Mouse (Mus musculus) neural tube, embryonic 14.5 days (tissue): ENCODE results near the gene Lfng. TPM values are rescaled to one million over a fixed set of nuclear protein-coding genes. Genes with fewer than 3 reads are reported as not detected.

Source experiments
- ATAC-seq: fragments of 200-750 bp; cut with Nextera tagmentation; 2 replicates; pipeline ENCODE4 v1.8.0; 2017; ENCODE audit warnings: low read depth, mild to moderate bottlenecking, moderate TSS enrichment, moderate library complexity
- H3K27ac ChIP-seq: fragments of 300-500 bp; sonication (generic); 2 replicates; pipeline ENCODE4 v1.5.1; 2014; ENCODE audit warnings: low read depth, mild to moderate bottlenecking, control low read depth, low read length, moderate library complexity, mixed read lengths
- H3K27me3 ChIP-seq: fragments of 300-500 bp; sonication (generic); 2 replicates; pipeline ENCODE4 v1.6.1; 2014; ENCODE audit warnings: low read length; ENCODE audit not compliant: control insufficient read depth, insufficient read depth
- H3K36me3 ChIP-seq: fragments of 300-500 bp; sonication (generic); 2 replicates; pipeline ENCODE4 v1.6.1; 2014; ENCODE audit warnings: low read length, mixed read lengths; ENCODE audit not compliant: control insufficient read depth, insufficient read depth
- H3K4me1 ChIP-seq: fragments of 300-500 bp; sonication (generic); 2 replicates; pipeline ENCODE4 v1.6.1; 2014; ENCODE audit warnings: low read length; ENCODE audit not compliant: control insufficient read depth, insufficient read depth
- H3K4me2 ChIP-seq: fragments of 300-500 bp; sonication (generic); 2 replicates; pipeline ENCODE4 v1.6.1; 2014; ENCODE audit warnings: mild to moderate bottlenecking, low read depth, low read length, control low read depth
- H3K4me3 ChIP-seq: fragments of 300-500 bp; sonication (generic); 2 replicates; pipeline ENCODE4 v1.5.1; 2014; ENCODE audit warnings: low read depth, low read length, control low read depth, mixed read lengths
- H3K9ac ChIP-seq: fragments of 300-500 bp; sonication (generic); replicated peaks from 2 replicates; pipeline ENCODE4 v1.6.1; 2014; ENCODE audit warnings: low read depth, mild to moderate bottlenecking, control low read depth, low read length, mixed read lengths
- H3K9me3 ChIP-seq: fragments of 300-500 bp; sonication (generic); 2 replicates; pipeline ENCODE4 v1.6.1; 2016; ENCODE audit warnings: low read length; ENCODE audit not compliant: control insufficient read depth
- WGBS: fragments of 180-500 bp; shearing (Covaris S2); extraction: QIAGEN DNeasy Blood & Tissue Kit; methylation state at CpG from one replicate; pipeline ENCODE4 v1.1.7; 2014; 5-methylcytosine and 5-hydroxymethylcytosine counted together
- polyA plus RNA-seq: library from polyadenylated mRNA; unstranded; fragments of >200 nt; fragmentation: Nextera tagmentation; extraction: Ambion mirVana; gene quantifications from 2 replicates; pipeline ENCODE4 v1.2.1, GENCODE M21; 2014

Gene Lfng
- polyA plus RNA-seq, 1 experiment from 2014 or later: 18.2 TPM

- 21% methylated on average over 7 of the region's 8 CpGs for WGBS
- peaks cover 21% of the 10 kb centered on the region; the same call in 1 of the 2 replicates for H3K4me1 ChIP-seq
- no peaks in the 10 kb centered on the region for H3K9me3 ChIP-seq
- H3K27me3 ChIP-seq: no peaks in the 10 kb centered on the region
- no peaks in the 10 kb centered on the region for H3K36me3 ChIP-seq
- H3K4me2 ChIP-seq: no peak overlapping the region
- H3K27ac ChIP-seq: no peak overlapping the region
- no peak overlapping the region for H3K9ac ChIP-seq
- no peak overlapping the region for H3K4me3 ChIP-seq
- 0 out of 2 replicates have a peak, but pooled peaks have one; percentile 9 for ATAC-seq
Measured at GRCm38 (mm10) chr5:140582995-140583731, 24.0 kb upstream of the Lfng start.

DNA sequence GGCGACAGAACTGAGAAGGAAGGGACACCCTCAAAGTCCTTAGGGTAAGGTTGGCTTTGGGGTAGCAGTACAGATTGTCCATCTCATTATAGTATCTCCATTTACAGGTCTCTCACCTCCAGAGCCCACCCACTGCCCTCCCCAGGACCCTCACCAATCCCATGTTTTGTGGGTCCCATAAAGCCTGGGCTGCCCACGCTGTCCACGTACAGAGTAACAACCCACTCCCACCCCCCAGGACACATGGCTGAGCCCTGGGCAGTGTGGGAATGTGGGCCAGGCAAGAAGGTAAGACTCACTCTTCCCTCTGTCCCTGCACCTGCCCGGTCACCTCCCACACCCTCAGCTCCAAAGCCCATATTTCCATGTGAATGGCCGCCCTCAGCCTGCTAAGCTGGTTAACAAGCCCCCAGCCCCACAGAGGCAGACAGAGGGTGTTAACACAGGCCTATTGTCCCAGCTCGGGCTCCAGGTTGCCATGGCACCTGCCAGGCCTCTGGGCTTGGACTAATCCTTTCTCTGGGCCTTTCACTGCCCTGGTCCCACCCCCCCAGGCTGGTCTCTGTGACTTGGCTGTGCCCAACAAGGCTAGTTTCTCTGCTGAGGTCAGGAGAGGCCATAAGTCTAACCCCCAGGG lies 23.3 kb upstream of the Lfng start:
- Histone ChIP-seq H3K9ac (no peak overlapping the region), H3K4me2 (no peak overlapping the region), H3K27me3 (no peaks in the 10 kb centered on the region), H3K36me3 (no peaks in the 10 kb centered on the region), H3K27ac (peak overlapping the region; percentile 44), H3K4me3 (no peak overlapping the region), H3K9me3 (no peaks in the 10 kb centered on the region), H3K4me1 (peaks cover 21% of the 10 kb centered on the region; the same call in 1 of the 2 replicates)
- 9% methylated on average over 6 of the region's 6 CpGs for WGBS
- peak; percentile 79; the same call in 1 of the 2 replicates for ATAC-seq

GRCm38 (mm10) chr5:140589082-140589774 lies 17.9 kb upstream of the Lfng start:
- H3K4me1 ChIP-seq: no peaks in the 10 kb centered on the region; the same call in 1 of the 2 replicates
- no peak overlapping the region for H3K9ac ChIP-seq
- no peaks in the 10 kb centered on the region for H3K27me3 ChIP-seq
- H3K9me3 ChIP-seq: no peaks in the 10 kb centered on the region
- H3K27ac ChIP-seq: no peak overlapping the region
- 90% methylated on average over 16 of the region's 16 CpGs for WGBS
- no peak for ATAC-seq
- no peaks in the 10 kb centered on the region for H3K36me3 ChIP-seq
- no peak overlapping the region for H3K4me2 ChIP-seq
- H3K4me3 ChIP-seq: no peak overlapping the region

- no peaks in the 10 kb centered on the region for H3K27me3 ChIP-seq
- no peak overlapping the region for H3K4me2 ChIP-seq
- ATAC-seq: no peak
- no peak overlapping the region for H3K9ac ChIP-seq
- no peaks in the 10 kb centered on the region for H3K9me3 ChIP-seq
- no peaks in the 10 kb centered on the region for H3K4me1 ChIP-seq
- H3K27ac ChIP-seq: no peak overlapping the region
- no peaks in the 10 kb centered on the region for H3K36me3 ChIP-seq
- WGBS: 69% methylated on average over 5 of the region's 5 CpGs
- H3K4me3 ChIP-seq: no peak overlapping the region
Measured at GRCm38 (mm10) chr5:140594846-140595245, 12.3 kb upstream of the Lfng start.

DNA sequence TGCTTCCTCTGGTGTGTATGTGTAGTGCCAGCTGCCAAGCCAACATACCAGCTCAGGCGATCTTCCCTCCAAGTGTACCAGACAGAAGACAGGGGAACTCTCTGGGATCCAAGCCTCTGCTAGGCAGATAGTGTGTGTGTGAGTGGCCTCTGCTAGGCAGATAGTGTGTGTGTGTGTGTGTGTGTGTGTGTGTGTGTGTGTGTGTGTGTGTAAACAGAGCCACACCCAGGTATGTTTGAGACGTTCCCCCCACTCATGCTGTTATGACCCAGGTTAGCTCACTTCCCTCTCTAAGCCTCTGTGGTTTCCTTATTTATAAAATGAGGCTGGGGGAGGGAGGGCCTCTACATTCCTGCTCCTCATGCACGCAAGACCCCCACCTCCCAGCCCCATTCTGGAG lies 10.7 kb upstream of the Lfng start:
- no peaks in the 10 kb centered on the region for H3K9me3 ChIP-seq
- no peaks in the 10 kb centered on the region for H3K4me1 ChIP-seq
- WGBS: 88% methylated on average over 3 of the region's 3 CpGs
- H3K9ac ChIP-seq: no peak overlapping the region
- no peak for ATAC-seq
- H3K36me3 ChIP-seq: no peaks in the 10 kb centered on the region
- no peak overlapping the region for H3K4me3 ChIP-seq
- no peak overlapping the region for H3K27ac ChIP-seq
- no peaks in the 10 kb centered on the region for H3K27me3 ChIP-seq
- no peak overlapping the region for H3K4me2 ChIP-seq

DNA sequence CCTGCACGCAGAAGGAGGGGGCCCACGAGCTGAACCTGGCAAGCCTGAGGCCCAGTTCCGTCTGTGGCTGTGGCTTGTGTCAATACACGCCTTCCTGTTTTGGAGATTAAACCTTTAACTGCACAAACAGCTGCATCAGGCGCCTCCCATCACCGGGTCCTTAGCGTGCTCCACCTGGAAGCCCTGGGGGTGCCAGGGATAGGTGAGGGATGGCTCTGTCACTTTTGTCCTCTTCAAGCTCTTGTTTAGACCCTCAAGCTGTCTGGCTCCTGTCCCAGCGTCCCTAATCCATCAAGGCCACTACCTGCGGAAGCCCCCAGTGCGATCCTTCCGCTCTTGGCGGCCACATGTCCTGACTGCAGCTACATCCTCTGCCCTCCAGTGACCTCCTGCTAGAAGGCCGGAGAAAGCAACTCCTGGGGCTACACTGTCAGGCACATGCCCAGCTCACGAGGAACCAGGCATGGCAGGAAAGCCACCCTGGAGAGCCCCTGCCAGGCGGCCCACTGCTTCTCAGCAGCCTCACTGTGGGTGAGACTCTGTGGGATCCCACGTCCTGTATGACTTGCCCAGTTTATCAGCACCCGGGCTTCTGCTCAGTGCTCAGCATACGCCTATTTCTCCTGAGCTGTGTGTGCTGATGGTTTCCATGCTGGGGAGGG lies 10.1 kb upstream of the Lfng start:
- Histone ChIP-seq H3K9me3 (no peaks in the 10 kb centered on the region), H3K4me2 (no peak overlapping the region), H3K4me3 (no peak overlapping the region), H3K36me3 (no peaks in the 10 kb centered on the region), H3K27me3 (no peaks in the 10 kb centered on the region), H3K9ac (no peak overlapping the region), H3K27ac (no peak overlapping the region), H3K4me1 (no peaks in the 10 kb centered on the region)
- no peak for ATAC-seq
- 77% methylated on average over 18 of the region's 18 CpGs for WGBS

- H3K4me3 ChIP-seq: no peak overlapping the region
- no peak overlapping the region for H3K4me2 ChIP-seq
- H3K9me3 ChIP-seq: no peaks in the 10 kb centered on the region
- no peak overlapping the region for H3K9ac ChIP-seq
- no peaks in the 10 kb centered on the region for H3K4me1 ChIP-seq
- no peaks in the 10 kb centered on the region for H3K36me3 ChIP-seq
- H3K27me3 ChIP-seq: no peaks in the 10 kb centered on the region
- no peak for ATAC-seq
- no peak overlapping the region for H3K27ac ChIP-seq
- WGBS: 91% methylated on average over 4 of the region's 4 CpGs
Measured at GRCm38 (mm10) chr5:140597787-140598186, 9.3 kb upstream of the Lfng start.

DNA sequence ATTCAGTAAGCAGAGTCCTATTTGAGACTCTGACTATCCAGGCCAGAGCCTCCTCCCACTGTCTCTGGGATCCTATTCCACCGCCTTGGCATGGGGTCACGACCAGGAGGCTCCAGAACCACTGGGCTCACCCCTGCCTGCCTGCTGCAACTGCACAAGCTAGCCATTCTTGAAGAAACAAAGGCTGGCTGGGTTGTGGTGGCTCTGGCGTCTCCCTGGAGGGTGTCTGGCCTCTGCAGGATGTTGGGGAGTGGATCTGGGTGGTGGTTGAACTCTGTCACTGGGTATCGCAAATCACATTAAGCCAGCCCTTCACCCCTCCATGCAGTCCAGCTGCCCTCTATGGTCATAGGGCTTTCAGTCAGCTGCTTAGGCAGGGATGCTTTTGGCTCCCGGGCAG lies 7.2 kb upstream of the Lfng start:
- Histone ChIP-seq H3K4me1 (no peaks in the 10 kb centered on the region), H3K9me3 (no peaks in the 10 kb centered on the region), H3K4me3 (no peak overlapping the region), H3K27me3 (no peaks in the 10 kb centered on the region), H3K4me2 (no peak overlapping the region), H3K36me3 (no peaks in the 10 kb centered on the region), H3K9ac (no peak overlapping the region), H3K27ac (no peak overlapping the region)
- no peak for ATAC-seq
- WGBS: 35% methylated on average over 5 of the region's 5 CpGs
